Mouse (Mus musculus) brain, adult 2 months (tissue): Measurements from ENCODE around the gene Igfbp7.

Source experiments
- DNase-seq: peaks from one replicate; pipeline ENCODE4 v3.0.0; 2011; ENCODE audit warnings: low read depth, low spot score

Gene Igfbp7

GRCm38 (mm10) chr5:77354361-77354787 is 53.5 kb downstream of the Igfbp7 start:
- peak; percentile 88 for DNase-seq

- no peak for DNase-seq
Measured at GRCm38 (mm10) chr5:77351691-77352090, 56.1 kb downstream of the Igfbp7 start.

GRCm38 (mm10) chr5:77349971-77350658 is 57.7 kb downstream of the Igfbp7 start:
- no peak for DNase-seq

- DNase-seq = no peak
Measured at GRCm38 (mm10) chr5:77348901-77349300, 58.9 kb downstream of the Igfbp7 start.

GRCm38 (mm10) chr5:77340033-77340432 is 67.8 kb downstream of the Igfbp7 start:
- no peak for DNase-seq

GRCm38 (mm10) chr5:77330154-77330553 is 77.7 kb downstream of the Igfbp7 start:
- no peak for DNase-seq

GRCm38 (mm10) chr5:77324936-77325335 is 82.9 kb downstream of the Igfbp7 start:
- DNase-seq = no peak

GRCm38 (mm10) chr5:77314986-77315385 is 92.9 kb downstream of the Igfbp7 start:
- DNase-seq = no peak

GRCm38 (mm10) chr5:77314206-77314605 is 93.6 kb downstream of the Igfbp7 start:
- DNase-seq = no peak

GRCm38 (mm10) chr5:77309924-77310772 is 97.7 kb downstream of the Igfbp7 start, which contains the start of the genes Noa1 and Polr2b:
Gene Noa1, minus strand, starts transcription at chr5:77310084.
Gene Polr2b, plus strand, starts transcription at chr5:77310147.
- peak; percentile 99 for DNase-seq

GRCm38 (mm10) chr5:77309051-77309906 is 98.6 kb downstream of the Igfbp7 start:
- DNase-seq = peak; percentile 19

- no peak for DNase-seq
Measured at GRCm38 (mm10) chr5:77307821-77308553, 99.9 kb downstream of the Igfbp7 start.

GRCm38 (mm10) chr5:77301296-77301903 is 106.4 kb downstream of the Igfbp7 start:
- DNase-seq = peak; percentile 60

GRCm38 (mm10) chr5:77299486-77299885 is 108.4 kb downstream of the Igfbp7 start:
- DNase-seq = no peak
